Mouse (Mus musculus) hindbrain, postnatal 0 days (tissue): Measurements from ENCODE around the gene Rbm44. TPM values are rescaled to one million over a fixed set of nuclear protein-coding genes. Genes with fewer than 3 reads are reported as not detected.

ENCODE experiments used
- ATAC-seq: fragments of 200-750 bp; cut with Nextera tagmentation; 2 replicates; pipeline ENCODE4 v1.8.0; 2017; ENCODE audit warnings: mild to moderate bottlenecking, moderate TSS enrichment, moderate library complexity
- DNase-seq: peaks from one replicate; pipeline ENCODE4 v3.0.0-alpha.2; 2015; ENCODE audit warnings: low spot score
- H3K27ac ChIP-seq: fragments of 300-500 bp; sonication (generic); 2 replicates; pipeline ENCODE4 v1.5.1; 2014; ENCODE audit warnings: mild to moderate bottlenecking
- H3K27me3 ChIP-seq: fragments of 300-500 bp; sonication (generic); 2 replicates; pipeline ENCODE4 v1.6.1; 2014; ENCODE audit warnings: low read length, mixed read lengths; ENCODE audit not compliant: insufficient read depth
- H3K36me3 ChIP-seq: fragments of 300-500 bp; sonication (generic); 2 replicates; pipeline ENCODE4 v1.6.1; 2014; ENCODE audit warnings: low read length, mixed read lengths; ENCODE audit not compliant: insufficient read depth
- H3K4me1 ChIP-seq: fragments of 300-500 bp; sonication (generic); 2 replicates; pipeline ENCODE4 v1.6.1; 2014; ENCODE audit warnings: antibody characterized with exemption, low read length, mixed read lengths; ENCODE audit not compliant: insufficient read depth
- H3K4me2 ChIP-seq: fragments of 300-500 bp; sonication (generic); 2 replicates; pipeline ENCODE4 v1.6.1; 2014; ENCODE audit warnings: low read depth, mild to moderate bottlenecking, low read length, moderate library complexity, mixed read lengths
- H3K4me3 ChIP-seq: fragments of 300-500 bp; sonication (generic); 2 replicates; pipeline ENCODE4 v1.5.1; 2014; ENCODE audit warnings: low read length
- H3K9ac ChIP-seq: fragments of 300-500 bp; sonication (generic); replicated peaks from 2 replicates; pipeline ENCODE4 v1.6.1; 2014; ENCODE audit warnings: mild to moderate bottlenecking, low read length, moderate library complexity, mixed read lengths
- H3K9me3 ChIP-seq: fragments of 300-500 bp; sonication (generic); 2 replicates; pipeline ENCODE4 v1.6.1; 2016; ENCODE audit warnings: low read length, mixed read lengths
- CTCF ChIP-seq: IDR thresholded peaks from 2 replicates; pipeline ENCODE4 v1.5.1; 2016; ENCODE audit warnings: antibody characterized with exemption, control low read depth, low read depth
- WGBS: fragments of 180-500 bp; shearing (Covaris S2); extraction: QIAGEN DNeasy Blood & Tissue Kit; methylation state at CpG from one replicate; pipeline ENCODE4 v1.1.7; 2014; 5-methylcytosine and 5-hydroxymethylcytosine counted together
- polyA plus RNA-seq: library from polyadenylated mRNA; unstranded; fragments of >200 nt; fragmentation: Nextera tagmentation; extraction: Ambion mirVana; gene quantifications from 2 replicates; pipeline ENCODE4 v1.2.1, GENCODE M21; 2015
- total RNA-seq: library from RNA; depleted of rRNA; stranded (reverse); fragments of >200 nt; gene quantifications from 2 replicates; pipeline ENCODE4 v1.2.3, GENCODE M21; 2014; rRNA removed

Gene Rbm44
- total and polyA plus RNA-seq, 2 experiments from 2014 or later: 0.11 TPM; not detected in 1

DNA sequence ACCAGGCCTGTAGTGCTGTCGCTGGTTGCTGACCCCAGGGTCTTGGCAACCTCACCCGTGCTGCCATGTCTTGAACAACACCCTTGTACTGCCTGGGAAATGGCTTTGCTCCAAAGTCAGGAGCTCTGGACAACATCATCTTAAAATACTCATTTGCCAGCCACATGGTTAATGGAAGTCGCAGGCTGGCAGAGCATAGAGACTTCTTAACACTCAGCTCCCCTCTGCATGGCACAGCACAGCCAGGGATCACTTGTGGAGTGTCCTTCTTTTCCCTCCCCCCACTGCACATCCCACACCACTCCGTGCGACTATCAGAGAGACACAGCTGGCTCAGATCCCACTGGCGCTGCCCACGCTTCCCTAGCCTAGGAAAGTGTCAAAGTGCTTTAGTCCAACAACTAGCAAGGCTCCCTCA lies 66.7 kb downstream of the Rbm44 start:
- H3K27ac ChIP-seq: peak overlapping the region; percentile 74
- H3K9ac ChIP-seq: no peak overlapping the region
- no peak overlapping the region for H3K4me2 ChIP-seq
- 29% methylated on average over 7 of the region's 7 CpGs for WGBS
- H3K4me1 ChIP-seq: peaks cover 24% of the 10 kb centered on the region
- peak; percentile 65 for DNase-seq
- no peak for TF ChIP-seq CTCF
- H3K9me3 ChIP-seq: no peaks in the 10 kb centered on the region
- no peak overlapping the region for H3K4me3 ChIP-seq
- no peaks in the 10 kb centered on the region for H3K27me3 ChIP-seq
- 0 out of 2 replicates have a peak, but pooled peaks have one; percentile 42 for ATAC-seq
- H3K36me3 ChIP-seq: no peaks in the 10 kb centered on the region

DNA sequence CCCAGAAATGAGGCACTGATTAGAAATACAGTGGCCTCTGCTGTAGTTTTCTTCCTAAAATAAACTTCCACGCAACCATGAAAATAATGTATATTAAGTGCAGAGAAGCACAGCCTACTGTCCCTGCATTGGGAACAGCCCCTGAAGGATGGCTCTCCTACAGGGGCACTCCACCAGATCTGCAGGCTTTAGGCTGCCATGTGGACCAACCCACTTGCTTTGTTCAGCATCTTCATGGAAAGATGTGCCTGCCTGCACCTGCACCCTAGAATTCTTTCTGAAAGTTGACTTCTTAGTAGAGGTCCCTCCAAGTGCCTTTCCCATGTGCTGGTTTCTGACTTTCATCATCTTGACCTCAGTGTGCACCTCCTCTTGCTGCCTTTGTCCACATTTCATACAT lies 70.4 kb downstream of the Rbm44 start:
- H3K27me3 ChIP-seq: no peaks in the 10 kb centered on the region
- H3K4me1 ChIP-seq: peaks cover 13% of the 10 kb centered on the region
- no peaks in the 10 kb centered on the region for H3K9me3 ChIP-seq
- no peak overlapping the region for H3K4me2 ChIP-seq
- WGBS: 96% methylated on average over 1 of the region's 1 CpGs
- no peak overlapping the region for H3K27ac ChIP-seq
- no peak for ATAC-seq
- no peak for DNase-seq
- H3K36me3 ChIP-seq: no peaks in the 10 kb centered on the region
- H3K4me3 ChIP-seq: no peak overlapping the region
- no peak overlapping the region for H3K9ac ChIP-seq
- TF ChIP-seq CTCF: no peak

DNA sequence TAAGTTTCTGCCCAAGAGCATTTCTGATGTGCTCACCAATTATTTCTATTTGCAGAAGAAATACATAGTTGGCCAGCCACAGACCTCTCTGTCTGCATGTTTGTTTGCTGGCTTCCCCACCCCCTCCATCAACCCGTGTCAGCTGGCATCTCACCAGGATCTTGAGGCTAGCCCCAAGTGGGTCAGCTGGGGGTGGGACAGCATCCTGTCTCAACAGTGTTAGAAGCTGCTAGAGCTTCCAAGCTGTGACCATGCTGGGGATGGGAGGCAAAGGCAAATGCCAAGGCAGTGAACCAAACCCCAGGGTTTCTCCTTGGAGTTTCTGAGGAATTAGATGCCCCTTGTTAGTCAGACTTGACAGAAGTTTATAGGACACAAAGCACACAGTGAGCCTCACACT lies 71.1 kb downstream of the Rbm44 start:
- H3K9me3 ChIP-seq: no peaks in the 10 kb centered on the region
- no peak overlapping the region for H3K4me3 ChIP-seq
- no peak overlapping the region for H3K9ac ChIP-seq
- TF ChIP-seq CTCF: no peak
- H3K27ac ChIP-seq: 0 out of 2 replicates have a peak overlapping the region, but pooled peaks have one; percentile 11
- no peaks in the 10 kb centered on the region for H3K27me3 ChIP-seq
- WGBS: 35% methylated on average over 1 of the region's 1 CpGs
- H3K36me3 ChIP-seq: no peaks in the 10 kb centered on the region
- peak; percentile 12 for DNase-seq
- ATAC-seq: no peak
- H3K4me1 ChIP-seq: peaks cover 7% of the 10 kb centered on the region; the same call in 1 of the 2 replicates
- H3K4me2 ChIP-seq: no peak overlapping the region

DNA sequence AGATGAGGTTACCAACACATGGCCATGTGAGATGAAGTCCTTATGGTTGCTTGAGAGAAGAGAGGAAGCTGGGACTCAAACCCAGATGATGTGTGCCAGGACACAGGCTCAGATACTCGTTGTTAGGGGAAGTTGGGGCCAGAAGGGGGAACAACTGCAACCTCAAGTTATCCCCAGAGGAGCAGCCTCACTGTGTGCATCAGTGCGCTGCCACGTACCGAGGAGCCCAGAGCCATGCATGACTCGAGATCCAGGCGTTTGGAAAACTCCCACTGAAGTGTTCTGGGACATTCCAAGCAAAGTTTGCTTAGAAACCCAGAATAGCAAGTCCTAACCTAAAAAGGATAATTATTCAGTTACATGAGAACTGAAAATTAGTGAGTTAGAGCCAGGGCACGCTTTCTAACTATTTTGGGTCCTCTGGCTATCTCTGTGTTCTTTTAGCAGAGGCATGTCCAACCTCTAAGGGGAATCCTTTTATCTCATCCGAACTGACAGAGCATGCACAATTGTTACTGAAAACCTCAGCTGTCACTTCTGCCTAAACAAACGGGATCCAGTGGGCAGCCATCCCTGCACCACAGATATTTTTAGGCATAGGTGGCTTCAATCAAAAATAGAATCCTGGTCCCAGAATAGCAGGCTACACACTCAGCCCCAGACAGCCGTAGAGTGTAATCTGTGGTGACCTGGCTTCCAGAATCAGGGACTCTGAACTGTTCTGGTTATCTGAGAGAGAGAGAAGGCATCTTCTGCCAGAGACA lies 71.8 kb downstream of the Rbm44 start:
- Histone ChIP-seq H3K36me3 (no peaks in the 10 kb centered on the region), H3K27me3 (no peaks in the 10 kb centered on the region), H3K9ac (no peak overlapping the region), H3K4me1 (peaks cover 1% of the 10 kb centered on the region; the same call in 1 of the 2 replicates), H3K9me3 (no peaks in the 10 kb centered on the region), H3K27ac (0 out of 2 replicates have a peak overlapping the region, but pooled peaks have one; percentile 11), H3K4me3 (no peak overlapping the region), H3K4me2 (no peak overlapping the region)
- no peak for TF ChIP-seq CTCF
- no peak for DNase-seq
- ATAC-seq: no peak
- 45% methylated on average over 10 of the region's 10 CpGs for WGBS

DNA sequence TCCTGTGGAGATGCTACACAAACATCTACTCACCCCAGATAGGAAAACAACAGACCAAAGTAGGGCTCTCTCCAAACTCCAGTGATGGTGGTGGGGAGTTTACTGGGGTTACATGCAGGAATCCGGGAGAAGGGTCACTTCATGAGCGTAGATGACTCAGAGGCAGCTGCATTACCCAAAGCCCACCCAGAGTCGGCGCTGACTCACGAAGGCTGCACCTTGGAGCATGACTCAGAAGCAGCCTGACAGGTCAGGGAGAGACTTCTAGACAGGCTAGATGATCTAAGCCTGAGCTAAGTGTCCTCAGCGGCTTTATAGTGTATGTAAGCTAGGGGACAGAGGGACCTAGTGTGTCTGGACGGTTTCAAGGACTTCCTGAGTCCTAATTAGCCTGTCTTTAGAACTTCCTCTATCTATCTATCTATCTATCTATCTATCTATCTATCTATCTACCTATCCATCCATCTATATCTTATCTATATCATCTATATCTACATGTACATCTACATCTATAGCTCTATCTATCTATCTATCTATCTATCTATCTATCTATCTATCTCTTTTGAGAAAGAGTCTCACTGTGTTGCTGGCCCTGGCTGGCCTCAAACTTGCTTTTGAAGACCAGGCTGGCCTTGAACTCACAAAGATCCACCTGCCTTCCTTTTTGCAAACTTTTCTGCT lies 74.9 kb downstream of the Rbm44 start:
- ATAC-seq: no peak
- H3K36me3 ChIP-seq: no peaks in the 10 kb centered on the region
- no peak overlapping the region for H3K4me3 ChIP-seq
- no peak overlapping the region for H3K27ac ChIP-seq
- TF ChIP-seq CTCF: no peak
- no peak overlapping the region for H3K4me2 ChIP-seq
- no peaks in the 10 kb centered on the region for H3K9me3 ChIP-seq
- no peaks in the 10 kb centered on the region for H3K27me3 ChIP-seq
- no peak overlapping the region for H3K9ac ChIP-seq
- DNase-seq: no peak
- no peaks in the 10 kb centered on the region for H3K4me1 ChIP-seq
- 85% methylated on average over 7 of the region's 7 CpGs for WGBS

DNA sequence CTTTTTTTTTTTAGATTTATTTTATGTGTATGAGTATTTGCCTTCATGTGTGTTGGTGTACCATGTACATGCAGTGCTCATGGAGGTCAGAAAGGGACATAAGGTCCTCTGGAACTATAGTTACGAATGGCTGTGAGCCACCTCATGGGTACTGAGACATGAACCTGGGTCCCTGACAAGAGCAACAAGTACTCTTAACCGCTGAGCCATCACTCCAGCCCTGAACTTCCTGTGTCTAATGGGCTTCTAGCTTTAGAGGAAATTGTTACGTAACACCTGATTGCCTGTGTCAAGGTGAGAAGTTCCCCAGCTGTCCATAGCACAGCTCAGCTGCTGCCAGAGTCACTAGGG lies 75.4 kb downstream of the Rbm44 start:
- Histone ChIP-seq H3K27me3 (no peaks in the 10 kb centered on the region), H3K4me1 (no peaks in the 10 kb centered on the region), H3K9me3 (no peaks in the 10 kb centered on the region), H3K4me3 (no peak overlapping the region), H3K4me2 (no peak overlapping the region), H3K36me3 (no peaks in the 10 kb centered on the region), H3K9ac (no peak overlapping the region), H3K27ac (no peak overlapping the region)
- ATAC-seq (no peak), DNase-seq (no peak)
- WGBS: 92% methylated on average over 3 of the region's 3 CpGs
- no peak for TF ChIP-seq CTCF

Other genes with a start within 250 kb of the Rbm44 start
- 0.63 and 0.72 TPM in 2 replicates for gene Mlph, start 230.0 kb upstream of the Rbm44 start, total RNA-seq
- 0.19 and 0.51 TPM in 2 replicates for gene Mlph, start 230.0 kb upstream of the Rbm44 start, polyA plus RNA-seq
- not detected in 2 replicates for gene Prlh, start 192.0 kb upstream of the Rbm44 start, total RNA-seq
- gene Prlh, start 192.0 kb upstream of the Rbm44 start, polyA plus RNA-seq: 1.5 and 1.8 TPM in 2 replicates
- gene Rab17, start 175.4 kb upstream of the Rbm44 start, total RNA-seq: not detected in 2 replicates
- 0.19 TPM in 1 of 2 replicates, not detected in the other for gene Rab17, start 175.4 kb upstream of the Rbm44 start, polyA plus RNA-seq
- 20.5 and 26.9 TPM in 2 replicates for gene Lrrfip1, start 146.4 kb upstream of the Rbm44 start, total RNA-seq
- 37.5 and 37.8 TPM in 2 replicates for gene Lrrfip1, start 146.4 kb upstream of the Rbm44 start, polyA plus RNA-seq
- gene Ramp1, start 34.7 kb downstream of the Rbm44 start, total RNA-seq: 44.1 and 48.4 TPM in 2 replicates
- gene Ramp1, start 34.7 kb downstream of the Rbm44 start, polyA plus RNA-seq: 44.7 and 46.8 TPM in 2 replicates
- 34.1 and 37.1 TPM in 2 replicates for gene Ube2f, start 105.2 kb downstream of the Rbm44 start, total RNA-seq
- 46.7 and 55.5 TPM in 2 replicates for gene Ube2f, start 105.2 kb downstream of the Rbm44 start, polyA plus RNA-seq
- 15.2 TPM in 2 replicates for gene Scly, start 153.2 kb downstream of the Rbm44 start, total RNA-seq
- gene Scly, start 153.2 kb downstream of the Rbm44 start, polyA plus RNA-seq: 9.7 and 9.9 TPM in 2 replicates
- gene Espnl, start 177.0 kb downstream of the Rbm44 start, total RNA-seq: 0.07 and 0.26 TPM in 2 replicates
- 0.10 and 0.25 TPM in 2 replicates for gene Espnl, start 177.0 kb downstream of the Rbm44 start, polyA plus RNA-seq
- 0.31 and 0.79 TPM in 2 replicates for gene Klhl30, start 205.9 kb downstream of the Rbm44 start, total RNA-seq
- gene Klhl30, start 205.9 kb downstream of the Rbm44 start, polyA plus RNA-seq: 0.25 and 0.29 TPM in 2 replicates
- 0.25 and 0.42 TPM in 2 replicates for gene Erfe, start 221.3 kb downstream of the Rbm44 start, total RNA-seq
- gene Erfe, start 221.3 kb downstream of the Rbm44 start, polyA plus RNA-seq: 0.15 and 0.19 TPM in 2 replicates